Mouse (Mus musculus) ES-Bruce4 (cell line): ENCODE data around the gene Hbp1.

Experiments used
- CTCF ChIP-seq: IDR thresholded peaks from one replicate; pipeline ENCODE4 v1.8.1; 2011; ENCODE audit warnings: low read depth, low read length
- POLR2A ChIP-seq: IDR thresholded peaks from one replicate; pipeline ENCODE4 v1.8.1; 2011; ENCODE audit warnings: low read length; ENCODE audit not compliant: insufficient read depth

DNA sequence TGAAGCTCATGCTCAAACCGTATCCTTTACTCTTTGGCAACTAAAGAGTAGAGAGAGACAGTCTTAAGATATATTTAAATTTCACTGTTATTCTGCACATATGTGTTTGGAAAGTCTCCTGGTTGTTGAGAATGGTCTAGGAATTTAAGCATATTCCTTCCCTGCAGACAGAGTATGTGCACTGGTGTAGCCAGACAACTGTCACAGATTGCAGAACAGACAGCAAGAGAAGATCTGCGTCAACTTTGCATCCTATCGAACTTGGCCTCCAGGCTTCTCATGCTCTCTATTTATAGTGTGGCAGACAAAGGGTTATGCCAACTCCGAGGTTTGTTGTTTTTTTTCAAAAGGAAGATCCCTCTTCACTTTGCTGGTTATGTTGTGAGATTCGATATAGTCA is 48.4 kb upstream of the Hbp1 start:
- TF ChIP-seq CTCF (no peak), POLR2A (no peak)
